Mouse (Mus musculus) neural tube, embryonic 12.5 days (tissue): ENCODE data around the gene Klhl13. TPM values are rescaled to one million over a fixed set of nuclear protein-coding genes. Genes with fewer than 3 reads are reported as not detected.

ENCODE experiments used
- ATAC-seq: fragments of 200-750 bp; cut with Nextera tagmentation; 2 replicates; pipeline ENCODE4 v1.8.0; 2017; ENCODE audit warnings: low read depth, mild to moderate bottlenecking, moderate TSS enrichment, moderate library complexity; ENCODE audit not compliant: low FRiP score
- H3K27ac ChIP-seq: fragments of 300-500 bp; sonication (generic); 2 replicates; pipeline ENCODE4 v1.5.1; 2016
- H3K27me3 ChIP-seq: fragments of 300-500 bp; sonication (generic); replicated peaks from 2 replicates; pipeline ENCODE4 v1.6.1; 2016; ENCODE audit warnings: mild to moderate bottlenecking
- H3K36me3 ChIP-seq: fragments of 300-500 bp; sonication (generic); 2 replicates; pipeline ENCODE4 v1.6.1; 2016; ENCODE audit warnings: mild to moderate bottlenecking
- H3K4me1 ChIP-seq: fragments of 300-500 bp; sonication (generic); 2 replicates; pipeline ENCODE4 v1.6.1; 2016
- H3K4me2 ChIP-seq: fragments of 300-500 bp; sonication (generic); replicated peaks from 2 replicates; pipeline ENCODE4 v1.6.1; 2016; ENCODE audit warnings: mild to moderate bottlenecking
- H3K4me3 ChIP-seq: fragments of 300-500 bp; sonication (generic); 2 replicates; pipeline ENCODE4 v1.5.1; 2016
- H3K9ac ChIP-seq: fragments of 300-500 bp; sonication (generic); 2 replicates; pipeline ENCODE4 v1.6.1; 2016; ENCODE audit warnings: mild to moderate bottlenecking
- H3K9me3 ChIP-seq: fragments of 300-500 bp; sonication (generic); 2 replicates; pipeline ENCODE4 v1.6.1; 2016; ENCODE audit warnings: mild to moderate bottlenecking
- WGBS: fragments of 180-500 bp; shearing (Covaris S2); methylation state at CpG from one replicate; pipeline ENCODE4 v1.1.7; 2016; 5-methylcytosine and 5-hydroxymethylcytosine counted together
- polyA plus RNA-seq: library from polyadenylated mRNA; unstranded; fragments of >200 nt; fragmentation: Nextera tagmentation; extraction: Ambion mirVana; gene quantifications from 2 replicates; pipeline ENCODE4 v1.2.1, GENCODE M21; 2016

The Klhl13 gene
- polyA plus RNA-seq, 1 experiment from 2014 or later: 90.5 TPM

DNA sequence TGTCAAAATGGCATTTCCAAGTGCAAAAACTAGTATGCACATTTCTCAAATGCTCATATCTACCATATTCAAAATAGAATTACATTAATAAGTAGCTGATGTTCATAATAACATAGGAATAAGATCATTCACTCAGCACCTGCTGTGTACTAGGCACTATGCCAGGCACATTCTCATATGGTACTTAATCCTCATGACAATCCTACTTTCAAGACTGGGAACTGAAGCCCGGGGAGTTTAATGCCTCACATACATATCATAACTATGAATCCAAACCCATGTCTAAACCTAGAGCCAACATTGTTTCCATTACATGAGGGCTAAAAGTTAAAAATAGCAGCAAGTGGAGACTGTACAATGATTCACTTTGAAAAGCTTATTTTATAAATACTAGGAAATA is 97.3 kb downstream of the Klhl13 start:
- 90% methylated on average over 1 of the region's 1 CpGs for WGBS
- H3K4me1 ChIP-seq: no peaks in the 10 kb centered on the region
- H3K27ac ChIP-seq: no peak overlapping the region
- H3K27me3 ChIP-seq: no peaks in the 10 kb centered on the region
- no peak for ATAC-seq
- no peaks in the 10 kb centered on the region for H3K36me3 ChIP-seq
- no peak overlapping the region for H3K4me3 ChIP-seq
- H3K9me3 ChIP-seq: no peaks in the 10 kb centered on the region
- H3K4me2 ChIP-seq: no peak overlapping the region
- no peak overlapping the region for H3K9ac ChIP-seq

DNA sequence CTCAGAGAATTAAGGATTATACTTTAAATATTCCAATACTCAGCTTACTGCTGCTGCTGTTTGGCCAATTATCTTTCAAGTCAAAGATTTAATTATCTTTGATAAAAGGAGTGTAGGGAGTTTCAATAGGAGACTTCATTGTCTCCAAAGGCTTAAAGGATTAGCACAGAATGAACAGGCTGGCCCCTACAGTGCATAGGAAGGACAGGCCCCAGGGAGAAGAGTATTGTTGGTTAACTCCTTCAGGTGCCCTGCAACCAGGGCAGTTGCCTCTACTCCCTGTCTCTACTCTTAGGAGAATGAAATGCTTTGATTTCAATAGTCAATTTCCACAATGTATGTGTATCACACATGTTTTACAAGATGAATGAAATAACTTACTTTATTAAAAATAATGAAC is 116.1 kb downstream of the Klhl13 start:
- Histone ChIP-seq H3K36me3 (no peaks in the 10 kb centered on the region), H3K9me3 (no peaks in the 10 kb centered on the region), H3K4me3 (no peak overlapping the region), H3K4me1 (no peaks in the 10 kb centered on the region), H3K9ac (no peak overlapping the region), H3K27ac (no peak overlapping the region), H3K27me3 (no peaks in the 10 kb centered on the region), H3K4me2 (no peak overlapping the region)
- no peak for ATAC-seq
